Mouse (Mus musculus): Measurements from ENCODE around the gene Nrarp. TPM values are rescaled to one million over a fixed set of nuclear protein-coding genes. Genes with fewer than 3 reads are reported as not detected.
A peak's percentile ranks its signal among the peaks of the same experiment; 100 is the strongest.

The Nrarp gene
- polyA plus RNA-seq, 1 experiment from 2014 or later: 63.9 TPM

GRCm38 (mm10) chr2:25171101-25171768 is 9.3 kb upstream of the Nrarp start:
- ATAC-seq (ENCODE audit: low FRiP score): no peak
- DNase-seq (ENCODE audit: low spot score, missing footprints): no peak
- H3K4me3 ChIP-seq (ENCODE audit: low read depth, low read length): no peak overlapping the region
- no peak overlapping the region for H3K4me2 ChIP-seq
- no peaks in the 10 kb centered on the region for H3K9me3 ChIP-seq (ENCODE audit: control insufficient read depth, low read length)
- no peaks in the 10 kb centered on the region for H3K27me3 ChIP-seq (ENCODE audit: control insufficient read depth, insufficient read depth, low read length)
- no peaks in the 10 kb centered on the region for H3K36me3 ChIP-seq (ENCODE audit: control insufficient read depth, insufficient read depth, low read length)
- H3K27ac ChIP-seq (ENCODE audit: low read depth, low read length): no peak overlapping the region
- no peak overlapping the region for H3K9ac ChIP-seq (ENCODE audit: low read length)
- peaks cover 47% of the 10 kb centered on the region for H3K4me1 ChIP-seq (ENCODE audit: control insufficient read depth, insufficient read depth, low read length)
- 83% methylated on average over 6 of the region's 6 CpGs for WGBS

GRCm38 (mm10) chr2:25171769-25172153 is 8.8 kb upstream of the Nrarp start:
- DNase-seq (ENCODE audit: low spot score, missing footprints): peak; percentile 76
- H3K9ac ChIP-seq (ENCODE audit: low read length): no peak overlapping the region

GRCm38 (mm10) chr2:25172629-25173028 is 7.9 kb upstream of the Nrarp start:
- 72% methylated on average over 8 of the region's 8 CpGs for WGBS

More at GRCm38 (mm10) chr2:25171769-25172153, 8.8 kb upstream of the Nrarp start:
- no peak overlapping the region for H3K27ac ChIP-seq (ENCODE audit: low read depth, low read length)
- peaks cover 49% of the 10 kb centered on the region for H3K4me1 ChIP-seq (ENCODE audit: control insufficient read depth, insufficient read depth, low read length)
- WGBS: 71% methylated on average over 1 of the region's 1 CpGs
- no peaks in the 10 kb centered on the region for H3K9me3 ChIP-seq (ENCODE audit: control insufficient read depth, low read length)
- no peak overlapping the region for H3K4me2 ChIP-seq
- no peak overlapping the region for H3K4me3 ChIP-seq (ENCODE audit: low read depth, low read length)
- no peaks in the 10 kb centered on the region for H3K27me3 ChIP-seq (ENCODE audit: control insufficient read depth, insufficient read depth, low read length)
- no peak for ATAC-seq (ENCODE audit: low FRiP score)
- no peaks in the 10 kb centered on the region for H3K36me3 ChIP-seq (ENCODE audit: control insufficient read depth, insufficient read depth, low read length)

GRCm38 (mm10) chr2:25173821-25174220 is 6.7 kb upstream of the Nrarp start:
- ATAC-seq (ENCODE audit: low FRiP score): no peak
- DNase-seq (ENCODE audit: low spot score, missing footprints): no peak
- H3K4me1 ChIP-seq (ENCODE audit: control insufficient read depth, insufficient read depth, low read length): peaks cover 51% of the 10 kb centered on the region
- no peaks in the 10 kb centered on the region for H3K9me3 ChIP-seq (ENCODE audit: control insufficient read depth, low read length)
- H3K27ac ChIP-seq (ENCODE audit: low read depth, low read length): no peak overlapping the region
- H3K36me3 ChIP-seq (ENCODE audit: control insufficient read depth, insufficient read depth, low read length): no peaks in the 10 kb centered on the region
- H3K27me3 ChIP-seq (ENCODE audit: control insufficient read depth, insufficient read depth, low read length): no peaks in the 10 kb centered on the region
- WGBS: 96% methylated on average over 4 of the region's 4 CpGs
- no peak overlapping the region for H3K9ac ChIP-seq (ENCODE audit: low read length)
- H3K4me3 ChIP-seq (ENCODE audit: low read depth, low read length): no peak overlapping the region
- no peak overlapping the region for H3K4me2 ChIP-seq

More at GRCm38 (mm10) chr2:25172629-25173028, 7.9 kb upstream of the Nrarp start:
- Histone ChIP-seq H3K4me1 (ENCODE audit: control insufficient read depth, insufficient read depth, low read length) (peaks cover 50% of the 10 kb centered on the region), H3K9ac (ENCODE audit: low read length) (no peak overlapping the region), H3K36me3 (ENCODE audit: control insufficient read depth, insufficient read depth, low read length) (no peaks in the 10 kb centered on the region), H3K27ac (ENCODE audit: low read depth, low read length) (no peak overlapping the region), H3K27me3 (ENCODE audit: control insufficient read depth, insufficient read depth, low read length) (no peaks in the 10 kb centered on the region), H3K9me3 (ENCODE audit: control insufficient read depth, low read length) (no peaks in the 10 kb centered on the region), H3K4me3 (ENCODE audit: low read depth, low read length) (no peak overlapping the region), H3K4me2 (no peak overlapping the region)
- DNase-seq (ENCODE audit: low spot score, missing footprints) (peak; percentile 81), ATAC-seq (ENCODE audit: low FRiP score) (no peak)

- no peak overlapping the region for H3K4me2 ChIP-seq
- H3K4me1 ChIP-seq (ENCODE audit: control insufficient read depth, insufficient read depth, low read length): peaks cover 52% of the 10 kb centered on the region
- H3K36me3 ChIP-seq (ENCODE audit: control insufficient read depth, insufficient read depth, low read length): no peaks in the 10 kb centered on the region
- no peak overlapping the region for H3K27ac ChIP-seq (ENCODE audit: low read depth, low read length)
- H3K9me3 ChIP-seq (ENCODE audit: control insufficient read depth, low read length): no peaks in the 10 kb centered on the region
- peak; percentile 75 for DNase-seq (ENCODE audit: low spot score, missing footprints)
- H3K9ac ChIP-seq (ENCODE audit: low read length): no peak overlapping the region; the same call in 1 of the 2 replicates
- H3K27me3 ChIP-seq (ENCODE audit: control insufficient read depth, insufficient read depth, low read length): no peaks in the 10 kb centered on the region
- WGBS: 47% methylated on average over 7 of the region's 7 CpGs
- H3K4me3 ChIP-seq (ENCODE audit: low read depth, low read length): no peak overlapping the region
- ATAC-seq (ENCODE audit: low FRiP score): no peak
These were observed 5.5 kb upstream of the Nrarp start for GRCm38 (mm10) chr2:25174866-25175689.

- H3K36me3 ChIP-seq (ENCODE audit: control insufficient read depth, insufficient read depth, low read length): no peaks in the 10 kb centered on the region
- ATAC-seq (ENCODE audit: low FRiP score) (no peak), DNase-seq (ENCODE audit: low spot score, missing footprints) (peak; percentile 79)
- H3K9ac ChIP-seq (ENCODE audit: low read length): no peak overlapping the region; the same call in 1 of the 2 replicates
- no peak overlapping the region for H3K4me2 ChIP-seq
- WGBS: 80% methylated on average over 4 of the region's 4 CpGs
- no peaks in the 10 kb centered on the region for H3K27me3 ChIP-seq (ENCODE audit: control insufficient read depth, insufficient read depth, low read length)
- peaks cover 49% of the 10 kb centered on the region for H3K4me1 ChIP-seq (ENCODE audit: control insufficient read depth, insufficient read depth, low read length)
- H3K9me3 ChIP-seq (ENCODE audit: control insufficient read depth, low read length): no peaks in the 10 kb centered on the region
- no peak overlapping the region for H3K4me3 ChIP-seq (ENCODE audit: low read depth, low read length)
- H3K27ac ChIP-seq (ENCODE audit: low read depth, low read length): no peak overlapping the region
These were observed 4.9 kb upstream of the Nrarp start for GRCm38 (mm10) chr2:25175690-25176078.

GRCm38 (mm10) chr2:25176573-25176972 is 4.0 kb upstream of the Nrarp start:
- WGBS: 74% methylated on average over 6 of the region's 6 CpGs
- no peaks in the 10 kb centered on the region for H3K27me3 ChIP-seq (ENCODE audit: control insufficient read depth, insufficient read depth, low read length)

GRCm38 (mm10) chr2:25177076-25177475 is 3.5 kb upstream of the Nrarp start:
- DNase-seq (ENCODE audit: low spot score, missing footprints) (no peak), ATAC-seq (ENCODE audit: low FRiP score) (no peak)
- Histone ChIP-seq H3K4me3 (ENCODE audit: low read depth, low read length) (peak overlapping the region; percentile 16; the same call in 1 of the 2 replicates), H3K36me3 (ENCODE audit: control insufficient read depth, insufficient read depth, low read length) (no peaks in the 10 kb centered on the region), H3K4me2 (peak overlapping the region; percentile 39), H3K4me1 (ENCODE audit: control insufficient read depth, insufficient read depth, low read length) (peaks cover 49% of the 10 kb centered on the region), H3K27me3 (ENCODE audit: control insufficient read depth, insufficient read depth, low read length) (no peaks in the 10 kb centered on the region), H3K9ac (ENCODE audit: low read length) (peak overlapping the region; percentile 45), H3K27ac (ENCODE audit: low read depth, low read length) (peak overlapping the region; percentile 71), H3K9me3 (ENCODE audit: control insufficient read depth, low read length) (no peaks in the 10 kb centered on the region)
- WGBS: 44% methylated on average over 4 of the region's 4 CpGs

More at GRCm38 (mm10) chr2:25176573-25176972, 4.0 kb upstream of the Nrarp start:
- Histone ChIP-seq H3K9me3 (ENCODE audit: control insufficient read depth, low read length) (no peaks in the 10 kb centered on the region), H3K9ac (ENCODE audit: low read length) (no peak overlapping the region; the same call in 1 of the 2 replicates), H3K4me2 (peak overlapping the region; percentile 39), H3K4me1 (ENCODE audit: control insufficient read depth, insufficient read depth, low read length) (peaks cover 49% of the 10 kb centered on the region), H3K36me3 (ENCODE audit: control insufficient read depth, insufficient read depth, low read length) (no peaks in the 10 kb centered on the region), H3K27ac (ENCODE audit: low read depth, low read length) (no peak overlapping the region; the same call in 1 of the 2 replicates), H3K4me3 (ENCODE audit: low read depth, low read length) (no peak overlapping the region)
- ATAC-seq (ENCODE audit: low FRiP score): no peak
- DNase-seq (ENCODE audit: low spot score, missing footprints): no peak

GRCm38 (mm10) chr2:25177685-25178084 is 2.9 kb upstream of the Nrarp start:
- H3K9me3 ChIP-seq (ENCODE audit: control insufficient read depth, low read length): no peaks in the 10 kb centered on the region
- H3K36me3 ChIP-seq (ENCODE audit: control insufficient read depth, insufficient read depth, low read length): no peaks in the 10 kb centered on the region
- H3K9ac ChIP-seq (ENCODE audit: low read length): peak overlapping the region; percentile 47
- DNase-seq (ENCODE audit: low spot score, missing footprints) (peak; percentile 91), ATAC-seq (ENCODE audit: low FRiP score) (peak; percentile 25)
- no peaks in the 10 kb centered on the region for H3K27me3 ChIP-seq (ENCODE audit: control insufficient read depth, insufficient read depth, low read length)
- WGBS: 4% methylated on average over 6 of the region's 6 CpGs
- H3K4me2 ChIP-seq: peak overlapping the region; percentile 39
- H3K27ac ChIP-seq (ENCODE audit: low read depth, low read length): peak overlapping the region; percentile 71
- H3K4me3 ChIP-seq (ENCODE audit: low read depth, low read length): peak overlapping the region; percentile 16; the same call in 1 of the 2 replicates
- H3K4me1 ChIP-seq (ENCODE audit: control insufficient read depth, insufficient read depth, low read length): peaks cover 51% of the 10 kb centered on the region
